Mouse (Mus musculus) ES-E14 (cell line): ENCODE measurements around the gene Olfr653. TPM values are rescaled to one million over a fixed set of nuclear protein-coding genes. Genes with fewer than 3 reads are reported as not detected.

ENCODE experiments used
- DNase-seq: peaks from one replicate; pipeline ENCODE4 v3.0.0-alpha.2; 2013; ENCODE audit warnings: low read depth, low spot score
- H3K27ac ChIP-seq: 2 replicates; pipeline ENCODE4 v1.5.1; 2012; ENCODE audit warnings: low read depth, mild to moderate bottlenecking, low read length, moderate library complexity, mixed read lengths; ENCODE audit not compliant: poor library complexity, insufficient read depth, severe bottlenecking
- H3K36me3 ChIP-seq: 2 replicates; pipeline ENCODE4 v1.6.1; 2012; ENCODE audit warnings: mild to moderate bottlenecking, low read length, moderate library complexity, mixed read lengths; ENCODE audit not compliant: control insufficient read depth, poor library complexity, insufficient read depth, severe bottlenecking
- H3K4me1 ChIP-seq, 2 experiments: fragments of 150-350 bp in 1 of 2; sonication (generic) in 1 of 2; 2 replicates each; pipeline ENCODE4 v1.6.1; 2012; ENCODE audit warnings: low read length in 2 of 2, mild to moderate bottlenecking in 1 of 2, mixed read lengths in 1 of 2; ENCODE audit not compliant: control insufficient read depth in 2 of 2, insufficient read depth in 2 of 2, poor library complexity in 1 of 2
- H3K4me3 ChIP-seq, 2 experiments: fragments of 150-350 bp in 1 of 2; sonication (generic) in 1 of 2; 2 replicates each; pipeline ENCODE4 v1.5.1; 2012; ENCODE audit warnings: low read length in 2 of 2, low read depth in 1 of 2, mild to moderate bottlenecking in 1 of 2, mixed read lengths in 1 of 2; ENCODE audit not compliant: insufficient read depth in 1 of 2, poor library complexity in 1 of 2, severe bottlenecking in 1 of 2
- H3K9ac ChIP-seq: 2 replicates; pipeline ENCODE4 v1.6.1; 2012; ENCODE audit warnings: low read depth, mild to moderate bottlenecking, low read length, mixed read lengths; ENCODE audit not compliant: poor library complexity, insufficient read depth, severe bottlenecking
- H3K9me3 ChIP-seq: fragments of 150-350 bp; sonication (generic); 2 replicates; pipeline ENCODE4 v1.6.1; 2012; ENCODE audit warnings: low read depth, mild to moderate bottlenecking, low read length; ENCODE audit not compliant: control insufficient read depth, insufficient read depth
- CHD2 ChIP-seq: IDR thresholded peaks from 2 replicates; pipeline ENCODE4 v1.6.1; 2014; ENCODE audit warnings: mild to moderate bottlenecking, low read depth, low read length, inconsistent platforms
- HCFC1 ChIP-seq: IDR thresholded peaks from 2 replicates; pipeline ENCODE4 v1.6.1; 2012; ENCODE audit warnings: low read length, inconsistent platforms, borderline replicate concordance; ENCODE audit not compliant: insufficient read depth
- MAFK ChIP-seq: IDR thresholded peaks from 2 replicates; pipeline ENCODE4 v1.6.1; 2014; ENCODE audit warnings: mild to moderate bottlenecking, low read depth, low read length, inconsistent platforms; ENCODE audit not compliant: insufficient read depth
- ZC3H11A ChIP-seq: IDR thresholded peaks from 2 replicates; pipeline ENCODE4 v1.6.1; 2012; ENCODE audit warnings: low read depth, mild to moderate bottlenecking, inconsistent platforms, low read length, borderline replicate concordance
- ZNF384 ChIP-seq: IDR thresholded peaks from 2 replicates; pipeline ENCODE4 v1.6.1; 2012; ENCODE audit warnings: low read depth, low read length, inconsistent platforms
- in situ Hi-C, 2 experiments: fragments of 600-800 bp; cut with MboI; formaldehyde crosslinking; loops; one replicate each; pipeline ENCODE4 v1.15.1; 2025; ENCODE audit warnings: low sequenced_read_pairs in 2 of 2, inconsistent platforms in 1 of 2; ENCODE audit not compliant: unreplicated experiment in 2 of 2
- total RNA-seq: library from RNA; depleted of rRNA; stranded (reverse); fragments of 300-350 nt; gene quantifications from 2 replicates; pipeline ENCODE4 v1.2.3, GENCODE M21; 2012

The Olfr653 gene
- total RNA-seq, 1 experiment, result not detected

DNA sequence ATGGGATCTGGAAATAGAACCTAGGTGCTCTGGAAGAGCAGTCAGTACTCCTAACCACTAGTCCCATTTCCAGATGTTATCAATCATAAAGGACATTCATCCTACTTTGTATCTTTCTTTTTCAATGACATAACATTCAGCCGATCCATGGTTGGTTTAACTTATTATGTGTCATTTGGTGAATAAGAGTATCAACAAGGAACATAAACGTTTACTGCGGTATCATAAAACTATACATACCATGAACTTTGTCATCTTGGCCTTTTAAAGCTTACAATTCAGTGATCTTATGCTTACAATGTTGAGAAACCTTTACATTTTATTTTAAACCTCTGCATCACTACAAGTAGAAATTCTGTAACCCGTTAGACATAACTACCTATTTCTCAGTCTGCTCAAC lies 4.3 kb downstream of the Olfr653 start:
- Histone ChIP-seq H3K9me3 (no peaks in the 10 kb centered on the region), H3K36me3 (no peaks in the 10 kb centered on the region), H3K4me3 (no peak overlapping the region), H3K4me1 (no peaks in the 10 kb centered on the region), H3K27ac (no peak overlapping the region), H3K9ac (no peak overlapping the region)
- in situ Hi-C loops, result no loop called here
- no peak for TF ChIP-seq ZNF384
- TF ChIP-seq MAFK, result no peak
- TF ChIP-seq CHD2, result no peak
- TF ChIP-seq HCFC1, result no peak
- TF ChIP-seq ZC3H11A, result no peak
- DNase-seq, result no peak

DNA sequence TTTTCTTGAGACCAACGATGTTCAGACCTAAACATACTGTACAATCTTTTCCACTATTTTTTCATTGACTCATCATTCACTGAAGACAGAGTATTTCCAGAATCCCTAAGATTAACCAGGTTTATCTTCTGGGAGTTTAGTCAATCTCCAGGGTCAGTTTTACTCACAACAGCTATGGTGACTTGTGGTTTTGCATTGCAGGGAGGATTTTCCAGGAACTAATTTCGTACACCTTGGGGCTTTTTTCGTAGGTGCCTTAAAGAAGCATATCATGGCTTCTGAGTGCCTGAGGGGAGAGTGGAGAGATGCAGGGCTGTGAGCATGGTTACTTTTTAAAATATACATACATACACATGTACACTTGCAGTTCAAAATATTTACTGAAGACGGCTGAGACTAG lies 9.6 kb downstream of the Olfr653 start, which contains the start of gene Olfr654:
Gene Olfr654, plus strand, starts transcription at position 301 of the 400 bp plus-strand sequence.
- Histone ChIP-seq H3K4me3 (no peak within 1 kb of the TSS), H3K36me3 (no peaks in the 10 kb centered on the region), H3K9ac (no peak within 1 kb of the TSS), H3K4me1 (no peaks in the 10 kb centered on the region), H3K9me3 (no peaks in the 10 kb centered on the region), H3K27ac (no peak within 1 kb of the TSS)
- DNase-seq, result no peak
- no peak for TF ChIP-seq ZNF384
- no peak for TF ChIP-seq CHD2
- TF ChIP-seq MAFK, result no peak
- TF ChIP-seq ZC3H11A, result no peak
- TF ChIP-seq HCFC1, result no peak
- in situ Hi-C loops, result no loop called here

DNA sequence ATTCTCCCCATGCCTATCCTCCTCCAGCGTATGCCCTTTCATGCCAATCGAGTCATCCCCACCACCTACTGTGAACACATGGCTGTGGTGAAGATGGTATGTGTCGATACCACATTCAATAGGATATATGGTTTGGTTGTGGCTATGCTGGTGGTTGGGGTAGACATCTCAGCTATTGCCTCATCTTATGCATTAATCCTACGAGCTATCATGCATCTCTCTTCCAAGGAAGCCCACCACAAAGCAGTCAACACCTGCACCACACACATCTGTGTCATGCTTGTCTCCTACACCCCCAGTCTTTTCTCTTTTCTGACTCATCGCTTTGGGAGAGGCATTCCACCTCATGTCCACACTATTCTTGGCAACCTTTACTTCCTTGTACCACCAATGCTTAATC lies 11.2 kb downstream of the Olfr653 start:
- Histone ChIP-seq H3K27ac (no peak overlapping the region), H3K9ac (no peak overlapping the region), H3K9me3 (no peaks in the 10 kb centered on the region), H3K4me3 (no peak overlapping the region), H3K36me3 (no peaks in the 10 kb centered on the region), H3K4me1 (no peaks in the 10 kb centered on the region)
- no peak for DNase-seq
- TF ChIP-seq CHD2 (no peak), HCFC1 (no peak)
- in situ Hi-C loops, result no loop called here

DNA sequence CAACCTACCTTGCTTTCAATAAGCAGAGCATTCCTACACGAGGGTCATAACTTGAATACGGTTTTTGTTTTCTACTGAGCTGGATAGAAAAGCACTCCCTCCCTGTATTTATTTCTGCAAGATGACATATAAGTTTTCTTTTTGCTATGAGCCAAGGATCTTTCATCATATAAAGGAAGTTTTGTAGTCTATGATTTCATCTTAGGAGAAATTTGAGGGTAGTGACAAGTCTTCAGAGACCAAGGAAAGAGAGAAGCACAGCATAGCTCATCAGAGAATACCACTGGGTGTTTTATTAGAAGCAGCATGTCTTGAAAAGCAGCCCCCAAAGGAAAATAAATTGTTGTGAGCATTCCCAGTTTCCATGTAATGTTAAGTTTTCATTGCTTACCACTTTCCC lies 24.6 kb downstream of the Olfr653 start, which contains the start of gene Olfr655:
Gene Olfr655, minus strand, starts transcription at position 101 of the 400 bp plus-strand sequence.
- no peak for DNase-seq
- Histone ChIP-seq H3K27ac (no peak within 1 kb of the TSS), H3K36me3 (no peaks in the 10 kb centered on the region), H3K9me3 (no peaks in the 10 kb centered on the region), H3K9ac (no peak within 1 kb of the TSS), H3K4me1 (no peaks in the 10 kb centered on the region), H3K4me3 (no peak within 1 kb of the TSS)
- TF ChIP-seq ZNF384 (no peak), MAFK (no peak), CHD2 (no peak), HCFC1 (no peak), ZC3H11A (no peak)
- in situ Hi-C loops, result loop anchor here in 1 of 2 experiments (25.0 kb wide), 1 partner anchor 414 kb away; the partner anchor contains the start of genes Olfr648 and Olfr649

DNA sequence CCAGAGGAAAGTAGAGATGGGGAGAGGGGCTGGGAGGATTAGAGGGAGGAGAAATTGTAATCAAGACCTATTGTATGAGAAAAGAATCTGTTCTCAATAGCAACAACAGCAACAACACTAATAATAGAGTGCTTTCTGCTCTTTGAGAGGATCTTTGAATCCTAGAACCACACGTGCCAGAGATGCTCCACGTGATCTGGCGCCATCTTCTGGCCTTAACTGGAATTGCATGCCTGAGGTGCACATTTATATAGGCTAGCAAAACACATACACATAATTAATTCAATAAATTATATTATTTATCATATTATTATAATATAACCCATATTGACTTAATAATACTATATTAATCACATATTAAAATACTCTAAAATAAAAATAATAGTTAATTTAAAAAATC lies 26.1 kb downstream of the Olfr653 start:
- TF ChIP-seq ZC3H11A (peak; percentile 72; the same call in 1 of the 2 replicates), MAFK (no peak)
- peak; percentile 40 for DNase-seq
- Histone ChIP-seq H3K36me3 (no peaks in the 10 kb centered on the region), H3K9ac (no peak overlapping the region), H3K4me3 (no peak overlapping the region), H3K9me3 (no peaks in the 10 kb centered on the region), H3K27ac (no peak overlapping the region), H3K4me1 (no peaks in the 10 kb centered on the region)
- in situ Hi-C loops, result loop anchor here in 1 of 2 experiments (25.0 kb wide), 1 partner anchor 416 kb away; the partner anchor contains the start of genes Olfr648 and Olfr649
